Mouse (Mus musculus): Measurements from ENCODE around the gene Gsk3b. TPM values are rescaled to one million over a fixed set of nuclear protein-coding genes. Genes with fewer than 3 reads are reported as not detected.

Gene Gsk3b
- polyA plus RNA-seq, 1 experiment from 2014 or later: 164 TPM

DNA sequence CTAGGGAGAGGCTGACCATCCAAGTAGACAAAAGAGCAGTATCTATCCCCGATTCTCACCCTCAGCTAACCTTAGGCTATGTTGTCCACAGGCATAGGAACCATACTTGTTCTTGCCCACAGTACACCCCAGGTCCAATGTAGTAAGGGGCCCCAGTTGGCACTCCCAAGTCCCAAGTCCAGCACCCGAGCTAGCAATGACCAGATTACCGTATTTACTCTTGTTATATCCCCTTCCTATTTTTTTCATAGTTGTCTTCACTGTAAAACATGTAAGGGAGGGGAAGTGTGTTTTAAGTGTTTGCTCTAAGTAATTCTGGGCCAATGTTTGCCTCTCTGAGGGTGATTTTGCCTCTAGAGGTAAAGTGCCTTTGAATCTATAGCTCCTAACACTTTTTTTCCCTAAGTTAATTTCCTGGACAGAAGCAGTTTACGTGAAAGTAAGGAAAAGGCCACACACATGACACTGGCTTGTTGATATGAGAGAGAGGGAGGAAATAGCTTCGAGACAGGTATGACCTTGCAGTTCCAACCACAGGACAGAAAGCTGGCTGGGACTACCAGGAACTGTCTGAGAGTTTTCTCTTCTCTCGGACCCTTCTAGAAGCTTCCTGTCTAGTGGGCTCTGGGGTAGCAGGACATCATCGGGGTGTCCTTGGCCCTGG lies 206.0 kb downstream of the Gsk3b start, which contains the start of gene Nr1i2:
Gene Nr1i2 (minus strand): TSS at position 140 of the 664 bp plus-strand sequence.
- no peaks in the 10 kb centered on the region for H3K9me3 ChIP-seq

DNA sequence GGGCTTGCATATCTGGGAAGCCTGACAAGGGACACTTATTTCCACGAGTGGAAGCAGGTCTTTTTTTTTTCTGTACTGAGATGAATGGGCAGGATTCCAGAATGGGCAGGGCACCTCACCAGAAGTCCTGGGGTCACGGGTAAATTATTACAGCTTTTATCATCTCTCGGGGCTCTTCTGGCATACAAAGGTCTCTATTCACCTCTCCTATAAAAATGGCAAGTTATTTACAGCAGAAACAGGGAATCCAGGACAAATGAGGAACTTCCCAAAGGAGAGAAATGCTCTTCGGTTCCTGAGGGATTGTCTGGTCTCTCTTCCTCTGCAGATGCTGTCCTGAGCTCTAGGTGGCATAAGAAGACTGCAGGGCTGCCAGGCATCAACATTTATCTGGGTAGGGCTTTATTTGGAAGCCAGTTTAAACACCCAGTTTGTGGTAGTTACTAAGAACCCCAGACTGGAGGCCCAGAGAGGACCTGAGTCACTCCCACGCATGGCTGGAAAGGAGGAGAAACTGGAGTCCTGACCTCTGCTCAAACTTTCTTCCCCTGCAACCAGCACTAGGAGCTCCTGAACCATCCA lies 206.6 kb downstream of the Gsk3b start:
- H3K27me3 ChIP-seq (replicated peaks): no peaks in the 10 kb centered on the region
- no peaks in the 10 kb centered on the region for H3K36me3 ChIP-seq (replicated peaks)
- no peaks in the 10 kb centered on the region for H3K4me1 ChIP-seq
- no peak for ATAC-seq (replicated peaks)
- no peaks in the 10 kb centered on the region for H3K9me3 ChIP-seq
- 59% methylated on average over 5 of the region's 5 CpGs for WGBS
- H3K9ac ChIP-seq: no peak overlapping the region
- no peak overlapping the region for H3K4me3 ChIP-seq
- H3K4me2 ChIP-seq: no peak overlapping the region
- H3K27ac ChIP-seq: no peak overlapping the region

More for the DNA sequence above, 206.0 kb downstream of the Gsk3b start, which contains the start of gene Nr1i2:
- no peak within 1 kb of the TSS for H3K9ac ChIP-seq
- H3K27me3 ChIP-seq (replicated peaks): no peaks in the 10 kb centered on the region
- H3K4me1 ChIP-seq: no peaks in the 10 kb centered on the region
- H3K36me3 ChIP-seq (replicated peaks): no peaks in the 10 kb centered on the region
- 78% methylated on average over 7 of the region's 7 CpGs for WGBS
- H3K4me3 ChIP-seq: no peak within 1 kb of the TSS
- no peak for ATAC-seq (replicated peaks)
- H3K27ac ChIP-seq: no peak within 1 kb of the TSS
- H3K4me2 ChIP-seq: no peak within 1 kb of the TSS

Other genes with a start within 250 kb of the Gsk3b start
- not detected in 2 replicates for gene Gm36028, start 227.9 kb upstream of the Gsk3b start, polyA plus RNA-seq (2015; fragmentation: Nextera tagmentation; extraction: Ambion mirVana)
- gene Lrrc58, start 220.6 kb upstream of the Gsk3b start, polyA plus RNA-seq (2015; fragmentation: Nextera tagmentation; extraction: Ambion mirVana): 41.6 and 41.9 TPM in 2 replicates
- gene Gpr156, start 172.5 kb upstream of the Gsk3b start, polyA plus RNA-seq (2015; fragmentation: Nextera tagmentation; extraction: Ambion mirVana): 6.2 and 6.4 TPM in 2 replicates
- gene Nr1i2, start 205.8 kb downstream of the Gsk3b start, polyA plus RNA-seq (2015; fragmentation: Nextera tagmentation; extraction: Ambion mirVana): 0.08 TPM in 1 of 2 replicates, not detected in the other

All from midbrain, embryonic 15.5 days (tissue).